Mouse (Mus musculus) testis, adult 2 months (tissue): Measurements from ENCODE around the gene Dnajb1.

ENCODE experiments used
- CTCF ChIP-seq: fragments of 200-500 bp; IDR thresholded peaks from 2 replicates; pipeline ENCODE4 v1.5.1; 2012; ENCODE audit warnings: low read depth, mild to moderate bottlenecking, inconsistent platforms, low read length, moderate library complexity; ENCODE audit not compliant: control insufficient read depth, insufficient read depth, insufficient replicate concordance
- POLR2A ChIP-seq: fragments of 200-500 bp; IDR thresholded peaks from 2 replicates; pipeline ENCODE4 v1.6.1; 2012; ENCODE audit warnings: low read depth, mild to moderate bottlenecking, inconsistent platforms, low read length, moderate library complexity; ENCODE audit not compliant: control insufficient read depth

DNA sequence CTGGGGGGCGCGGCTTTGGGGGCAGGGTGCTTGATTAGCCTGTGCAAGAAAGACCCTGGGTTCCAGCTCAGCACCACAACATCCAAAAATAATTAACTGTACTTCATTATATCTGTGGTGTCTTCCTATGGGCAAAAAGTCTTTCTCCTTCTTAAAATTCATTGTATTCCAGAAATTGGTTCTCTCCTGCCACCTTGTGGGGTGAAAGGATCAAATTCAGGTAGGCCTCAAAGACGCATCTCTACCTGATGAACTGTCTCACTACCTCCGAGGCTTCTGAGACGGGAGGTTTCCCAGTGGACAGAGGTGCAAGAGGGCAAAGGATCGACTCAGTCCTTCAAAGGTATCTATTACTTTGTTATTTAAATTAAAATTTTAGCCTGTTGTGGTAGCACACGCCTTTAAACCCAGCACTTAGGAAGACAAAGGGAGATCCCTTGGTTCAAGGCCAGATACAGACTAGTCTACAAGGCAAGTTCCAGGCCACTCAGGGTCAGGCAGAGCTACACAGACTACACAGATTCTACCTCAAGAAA, 17.4 kb upstream of the Dnajb1 start:
- TF ChIP-seq CTCF (no peak), POLR2A (no peak)
